8 mouse cellular contexts compared by ENCODE assay signal in genomic region chr2:32487124-32487623, GRCm38 (mm10). TPM values are rescaled to one million over a fixed set of nuclear protein-coding genes. Genes with fewer than 3 reads are reported as not detected.
A peak's percentile ranks its signal among the peaks of the same experiment; 100 is the strongest.
DNase-seq lines count a peak whose midpoint lies in the region; ATAC-seq lines count a peak whose summit lies in the region.

No protein-coding gene starts in this region.

- H3K27me3 ChIP-seq in hindbrain, embryonic 13.5 days = no peaks in the 10 kb centered on the region

- DNase-seq in MN1 (ENCODE audit: low spot score) = peak; percentile 90
- DNase-seq in cerebellum, adult 9-10 months = peak; percentile 95
- DNase-seq in frontal cortex, postnatal 10 days (ENCODE audit: low spot score in 2 of 2) = peak; percentile 78 to 88
- peak; percentile 85 to 98 for DNase-seq in layer of hippocampus, postnatal 25 days (ENCODE audit: extremely low spot score in 1 of 2, low spot score in 1 of 2)
- DNase-seq in lung, postnatal 25 days (ENCODE audit: low spot score) = peak; percentile 92
- DNase-seq in retina, embryonic 14.5 days (ENCODE audit: low spot score) = peak; percentile 92
- DNase-seq in thymus, postnatal 36 days = peak; percentile 86 to 89

- no peak overlapping the region for H3K4me2 ChIP-seq in hindbrain, embryonic 13.5 days

- no peaks in the 10 kb centered on the region for H3K4me1 ChIP-seq in hindbrain, embryonic 13.5 days (replicated peaks)

- no peak overlapping the region for H3K4me3 ChIP-seq in hindbrain, embryonic 13.5 days

- 8% methylated on average over 6 of the region's 6 CpGs for WGBS in hindbrain, embryonic 13.5 days

- ATAC-seq in hindbrain, embryonic 13.5 days (ENCODE audit: low FRiP score) = peak; percentile 36

- H3K9me3 ChIP-seq in hindbrain, embryonic 13.5 days = no peaks in the 10 kb centered on the region

- H3K36me3 ChIP-seq in hindbrain, embryonic 13.5 days = no peaks in the 10 kb centered on the region

- no peak overlapping the region for H3K9ac ChIP-seq in hindbrain, embryonic 13.5 days

- no peak overlapping the region for H3K27ac ChIP-seq in hindbrain, embryonic 13.5 days

RNA-seq across cellular contexts. Expression of gene Slc25a25, which starts 35.9 kb away (rescaled TPM):
- polyA plus RNA-seq in hindbrain, embryonic 13.5 days (2015; fragmentation: Nextera tagmentation; extraction: Ambion mirVana) = 46.2 and 50.1 TPM in 2 replicates
- 10 to 100 TPM; 53.5 to 55.2 TPM for total RNA-seq in layer of hippocampus, postnatal 25 days (2021)

RNA-seq across cellular contexts. Expression of gene Naif1, which starts 36.9 kb away (rescaled TPM):
- 5.1 and 5.9 TPM in 2 replicates for polyA plus RNA-seq in hindbrain, embryonic 13.5 days (2015; fragmentation: Nextera tagmentation; extraction: Ambion mirVana)
- total RNA-seq in layer of hippocampus, postnatal 25 days (2021) = 1 to 10 TPM; 4.1 to 4.2 TPM

RNA-seq across cellular contexts. Expression of gene Fam102a, which starts 48.0 kb away (rescaled TPM):
- polyA plus RNA-seq in hindbrain, embryonic 13.5 days (2015; fragmentation: Nextera tagmentation; extraction: Ambion mirVana) = 7.0 and 7.1 TPM in 2 replicates
- total RNA-seq in layer of hippocampus, postnatal 25 days (2021) = 10 to 100 TPM; 70.2 to 75.2 TPM
